Mouse (Mus musculus) spleen, adult 2 months (tissue): Measurements from ENCODE around the gene Atg10.

Experiments used
- CTCF ChIP-seq: fragments of 200-500 bp; IDR thresholded peaks from 2 replicates; pipeline ENCODE4 v1.5.1; 2011; ENCODE audit warnings: mild to moderate bottlenecking, inconsistent platforms; ENCODE audit not compliant: insufficient read depth, insufficient read length, insufficient replicate concordance; ENCODE audit errors: extremely low read depth
- POLR2A ChIP-seq: fragments of 200-500 bp; IDR thresholded peaks from 2 replicates; pipeline ENCODE4 v1.6.1; 2011; ENCODE audit warnings: low read depth, low read length, inconsistent platforms

DNA sequence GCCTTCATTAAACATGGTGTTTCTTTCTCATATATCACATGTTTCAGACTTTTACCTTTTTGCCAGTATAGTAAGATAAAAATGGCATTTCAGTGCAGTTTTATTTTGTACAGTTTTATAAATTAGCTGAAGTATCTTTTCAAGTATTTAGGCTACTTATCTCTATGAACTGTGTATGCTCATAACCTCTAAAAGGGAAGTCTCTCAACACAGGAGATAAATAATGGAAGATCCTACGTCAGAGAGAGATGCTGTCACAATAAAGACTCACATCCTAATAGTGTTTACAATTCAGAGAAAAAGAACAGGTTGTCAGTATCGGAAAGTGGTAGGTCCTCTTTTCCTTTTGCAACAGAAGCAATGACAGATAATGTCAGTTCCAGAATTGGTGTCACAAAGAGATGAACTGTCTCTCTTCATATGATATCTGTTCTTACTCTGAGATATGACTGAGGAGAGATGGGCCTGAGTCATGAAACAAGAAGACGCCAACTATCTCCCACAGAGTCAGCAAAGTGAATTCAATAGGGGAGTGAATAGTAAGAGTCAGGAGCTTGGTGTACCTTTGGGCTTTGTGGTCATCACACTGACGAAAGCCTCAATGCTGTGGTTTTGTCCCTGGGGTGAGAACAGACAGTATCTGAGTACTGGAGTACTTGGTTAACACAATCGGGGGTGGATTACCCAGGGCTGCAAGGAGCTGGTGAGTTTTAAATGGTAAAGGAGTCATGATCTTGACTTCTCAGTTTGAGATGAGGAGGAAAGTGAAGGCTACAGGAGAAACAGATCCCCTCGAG is 242.7 kb downstream of the Atg10 start:
- no peak for TF ChIP-seq CTCF
- no peak for TF ChIP-seq POLR2A
